ENCODE assay signal across 19 mouse cellular contexts in genomic region chrX:155172310-155172709, GRCm38 (mm10). TPM values are rescaled to one million over a fixed set of nuclear protein-coding genes. Genes with fewer than 3 reads are reported as not detected.
DNase-seq lines count a peak whose midpoint lies in the region.
"Had no signal": no experiment of that assay in that cellular context is flagged by ENCODE, and none has a peak within 500 bp of the region (broad histone marks: within the 10 kb centered on the region; RNA-seq: fewer than 3 reads in every experiment).

No protein-coding gene starts in this region.

- peak overlapping the region; percentile 55 for H3K27ac ChIP-seq in macrophage
- H3K27ac ChIP-seq: embryonic facial prominence, embryonic 13.5 days; forebrain, embryonic 10.5 days; liver, embryonic 14.5 days had no signal

- intact Hi-C loops in heart, postnatal 14 days (cut with DNase I): no loop called here

- H3K4me3 ChIP-seq in macrophage (ENCODE audit: inconsistent target): no peak overlapping the region
- H3K4me3 ChIP-seq: embryonic facial prominence, embryonic 13.5 days; forebrain, embryonic 10.5 days had no signal

- peak; percentile 4 for DNase-seq in heart, adult 8-10 months (ENCODE audit: low spot score)
- no peak for DNase-seq in heart, postnatal 14 days
- DNase-seq in 416B (ENCODE audit: low read depth): peak; percentile 57
- peak; percentile 5 for DNase-seq in adipocyte (ENCODE audit: low spot score)
- no peak for DNase-seq in gastrocnemius, postnatal 4 days (ENCODE audit: low spot score in 2 of 2)
- no peak for DNase-seq in MN1 (ENCODE audit: low spot score)
- DNase-seq in kidney, adult 9 months: no peak
- DNase-seq: cerebellum, postnatal 25 days; thymus, postnatal 14 days had no signal

- H3K79me2 ChIP-seq in macrophage (ENCODE audit: inconsistent target): no peaks in the 10 kb centered on the region

- no peaks in the 10 kb centered on the region for H3K36me3 ChIP-seq in macrophage (ENCODE audit: inconsistent target)
- H3K36me3 ChIP-seq: embryonic facial prominence, embryonic 13.5 days; forebrain, embryonic 10.5 days had no signal

RNA-seq across cellular contexts. Expression of gene Sat1, which starts 43.9 kb away (rescaled TPM):
- 10 to 100 TPM; 20.5 to 45.5 (median 27.4) TPM for total RNA-seq in heart, adult 8-10 months (2022)
- total RNA-seq in heart, postnatal 14 days (2021): 10 to 100 TPM; 40.9 to 41.6 TPM
- total RNA-seq in macrophage (2018; cell fraction: chromatin; rRNA removed): 1,000 to 10,000 TPM in 25 of 26 experiments, 100 to 1,000 TPM in 1; 980 to 3,396 (median 1,945) TPM
- total RNA-seq in macrophage (2018; cell fraction: cytosol; rRNA removed): 100 to 1,000 TPM; 322 to 833 (median 593) TPM
- total RNA-seq in macrophage (2018; cell fraction: nucleus; rRNA removed): 1,000 to 10,000 TPM in 22 of 26 experiments, 100 to 1,000 TPM in 4; 882 to 3,224 (median 1,729) TPM
- polyA plus RNA-seq in macrophage (2018): 320 to 1,287 TPM (median 826 TPM) in 3 replicates
- 10 to 100 TPM; 25.5 to 39.9 TPM for total RNA-seq in gastrocnemius, postnatal 4 days (2021)

RNA-seq across cellular contexts. Expression of gene Cldn34b2, which starts 44.1 kb away (rescaled TPM):
- not detected for total RNA-seq in heart, adult 8-10 months (2022)
- not detected for total RNA-seq in heart, postnatal 14 days (2021)
- under 1 TPM in 1 of 26 experiments, not detected in 25; 0.70 TPM for total RNA-seq in macrophage (2018; cell fraction: chromatin; rRNA removed)
- total RNA-seq in macrophage (2018; cell fraction: cytosol; rRNA removed): under 1 TPM in 20 of 26 experiments, not detected in 6; 0.11 to 0.61 (median 0.24) TPM
- under 1 TPM in 4 of 26 experiments, not detected in 22; 0.40 to 0.70 (median 0.53) TPM for total RNA-seq in macrophage (2018; cell fraction: nucleus; rRNA removed)
- 0.23 to 0.36 TPM in 2 of 3 replicates, not detected in the other for polyA plus RNA-seq in macrophage (2018)
- total RNA-seq in gastrocnemius, postnatal 4 days (2021): not detected
- total RNA-seq: heart, adult 18-20 months; heart, postnatal 25 days; left cerebral cortex, postnatal 25 days had no signal
- polyA plus RNA-seq: embryonic facial prominence, embryonic 13.5 days; forebrain, embryonic 10.5 days; kidney, embryonic 14.5 days; liver, embryonic 14.5 days; Patski; stomach, embryonic 14.5 days had no signal

Comparison
In these comparisons a context has a peak if more than half of its experiments do, and no peak if none do; other contexts are left out.
1. DNase-seq: peak in heart, adult 8-10 months (single experiment), 416B (single experiment) and adipocyte (single experiment); none in heart, postnatal 14 days (0 of 2), gastrocnemius, postnatal 4 days (0 of 2), MN1 (single experiment) and kidney, adult 9 months (single experiment).